Mouse (Mus musculus) cerebellum, postnatal 10 days (tissue): ENCODE measurements around the gene Olfr866.

Experiments used
- DNase-seq, 2 experiments: peaks; one replicate each; pipeline ENCODE4 v3.0.0; 2021; ENCODE audit warnings: mixed read lengths in 2 of 2

Gene Olfr866

GRCm38 (mm10) chr9:20027935-20028334, at the start of gene Olfr866:
Olfr866 (minus strand) TSS chr9:20028035.
- no peak for DNase-seq

GRCm38 (mm10) chr9:20073523-20074177, 45.8 kb upstream of the Olfr866 start:
- DNase-seq: peak; percentile 1 to 15

GRCm38 (mm10) chr9:20071291-20071690, 43.5 kb upstream of the Olfr866 start:
- no peak for DNase-seq

- DNase-seq: no peak
These were observed 42.4 kb upstream of the Olfr866 start for GRCm38 (mm10) chr9:20070236-20070635.

- DNase-seq: no peak
These were observed 29.6 kb upstream of the Olfr866 start, which contains the start of gene Olfr867 for GRCm38 (mm10) chr9:20057462-20057861. Olfr867 (minus strand) TSS chr9:20057562.

- no peak for DNase-seq
These were observed 20.1 kb upstream of the Olfr866 start for GRCm38 (mm10) chr9:20047964-20048363.
